Mouse (Mus musculus): Measurements from ENCODE around the gene Dbt.

Gene Dbt

DNA sequence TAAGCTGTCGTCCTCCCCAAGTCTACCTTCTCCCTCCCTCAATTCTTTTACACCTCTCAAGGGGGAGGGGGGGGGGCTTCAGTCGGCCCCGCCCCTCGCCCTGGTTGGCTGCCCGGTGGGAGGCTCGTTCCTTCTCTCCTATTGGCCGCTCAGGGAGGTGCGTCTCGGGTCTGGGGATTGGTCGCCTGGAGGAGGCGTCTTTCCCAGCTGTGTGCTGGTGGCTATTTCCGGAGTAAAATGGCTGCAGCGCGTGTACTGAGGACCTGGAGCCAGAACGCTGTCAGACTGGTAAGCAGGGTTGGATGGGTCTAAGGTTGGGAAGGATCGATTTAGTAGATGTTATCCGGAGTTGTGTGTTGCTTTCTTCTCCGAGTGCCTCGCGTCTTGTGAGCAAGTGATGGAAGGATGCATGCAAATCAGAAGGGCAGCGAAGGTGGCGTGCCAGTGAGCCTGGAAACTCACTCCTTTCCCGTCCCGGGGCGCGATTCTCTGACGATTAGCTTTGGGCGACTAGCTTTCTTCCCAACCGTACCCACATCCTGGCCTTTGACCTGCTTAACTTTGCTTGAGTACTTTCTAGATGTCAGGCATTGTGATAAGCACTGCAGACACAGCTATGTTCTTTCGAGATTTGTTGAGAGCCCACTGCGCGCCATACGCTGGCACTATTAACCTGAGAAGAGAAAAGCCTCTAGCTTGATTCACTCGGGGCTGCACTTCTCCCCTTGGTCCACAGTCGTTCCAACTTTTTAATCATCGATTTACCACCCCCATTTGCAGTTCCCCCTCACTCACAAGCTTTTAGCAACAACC lies at the start of gene Dbt:
Gene Dbt (plus strand): TSS at position 167 of the 813 bp plus-strand sequence.
- in situ Hi-C loops (cut with MboI) = no loop called here

DNA sequence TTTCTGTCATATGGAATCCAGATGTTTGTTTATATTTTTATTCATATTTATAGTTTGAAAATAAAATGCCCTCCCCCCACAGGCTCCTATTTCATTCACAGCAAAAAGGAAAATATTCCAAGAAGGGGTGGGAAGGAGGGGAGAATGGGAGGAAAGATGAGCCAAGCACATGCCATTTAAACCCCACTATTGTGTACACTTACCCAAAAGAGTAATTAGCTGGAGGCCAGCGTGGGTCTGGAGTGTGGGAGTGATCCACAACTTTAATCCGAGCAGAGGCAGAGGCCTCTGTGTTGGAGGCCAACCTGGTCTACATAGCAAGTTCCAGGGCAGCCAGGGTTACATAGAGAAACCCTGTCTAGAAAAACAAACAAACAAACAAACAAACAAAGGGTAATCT lies 48.6 kb upstream of the Dbt start:
- in situ Hi-C loops (cut with MboI) = no loop called here

DNA sequence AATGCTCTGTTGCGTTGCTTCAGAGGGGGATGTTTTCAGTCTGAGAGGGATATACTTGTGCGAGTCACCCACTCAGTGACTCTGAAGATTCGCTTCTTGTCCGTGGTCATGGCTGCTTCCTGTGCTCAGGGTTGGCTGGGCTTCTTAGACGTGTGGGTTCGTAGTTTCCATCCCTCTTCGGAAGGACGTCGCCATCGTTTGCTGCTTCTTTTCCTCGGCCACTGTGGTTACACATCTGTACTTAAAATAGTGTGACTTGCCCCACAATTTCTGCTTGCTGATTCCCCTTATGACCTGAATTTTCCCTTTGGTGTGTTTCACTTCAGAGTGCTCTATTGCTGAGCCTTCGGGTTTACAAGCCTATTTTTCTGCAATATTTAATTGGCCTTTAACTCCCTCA lies 47.2 kb upstream of the Dbt start:
- in situ Hi-C loops (cut with MboI) = no loop called here

DNA sequence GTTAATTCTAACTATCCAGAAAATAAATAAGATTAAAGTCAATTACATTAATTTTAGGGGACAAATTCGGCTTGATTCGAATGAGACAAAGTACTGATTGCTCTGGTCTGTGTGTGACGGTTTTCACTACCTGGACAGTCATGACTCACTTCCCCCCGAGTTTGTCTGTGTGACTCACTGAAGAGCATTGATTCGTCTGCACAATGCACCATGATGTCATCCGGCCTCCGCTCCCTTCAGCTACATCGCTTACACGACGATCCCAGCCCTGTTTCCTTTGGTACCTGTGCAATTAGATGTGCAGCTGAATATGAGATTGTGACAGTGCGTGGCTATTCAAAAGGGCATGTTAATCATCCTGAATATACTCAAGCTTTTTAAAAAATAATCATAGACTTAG lies 38.3 kb upstream of the Dbt start:
- in situ Hi-C loops (cut with MboI) = no loop called here

DNA sequence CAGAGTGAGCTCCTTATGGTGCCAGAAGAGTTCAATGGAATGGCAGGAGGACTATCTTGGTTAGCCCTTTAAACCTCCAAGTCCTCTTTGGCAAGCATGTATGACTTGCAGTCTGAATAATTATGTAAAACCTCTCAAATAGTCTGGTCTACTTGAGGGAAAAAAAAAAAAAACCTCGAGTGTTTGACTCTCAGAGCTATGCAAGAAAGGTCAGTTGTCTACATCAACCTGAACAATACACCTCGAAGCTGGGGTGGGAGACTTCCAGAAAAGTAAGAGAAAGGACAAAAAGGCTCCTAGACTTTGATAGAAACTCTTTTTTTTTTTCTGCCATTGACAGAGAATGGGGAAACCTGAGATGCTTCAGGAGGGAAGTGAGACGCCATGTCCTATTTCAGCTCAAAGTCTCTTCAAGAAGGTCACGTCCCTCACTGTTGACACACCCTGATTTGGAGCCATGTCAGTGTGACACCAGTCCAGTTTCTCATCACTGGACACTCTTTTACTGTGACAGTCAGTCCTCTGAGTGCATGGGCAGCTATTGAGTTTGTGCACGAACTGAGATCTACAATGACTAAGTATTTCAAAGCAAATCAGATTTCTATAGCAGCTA lies 36.1 kb upstream of the Dbt start:
- in situ Hi-C loops (cut with MboI) = no loop called here

DNA sequence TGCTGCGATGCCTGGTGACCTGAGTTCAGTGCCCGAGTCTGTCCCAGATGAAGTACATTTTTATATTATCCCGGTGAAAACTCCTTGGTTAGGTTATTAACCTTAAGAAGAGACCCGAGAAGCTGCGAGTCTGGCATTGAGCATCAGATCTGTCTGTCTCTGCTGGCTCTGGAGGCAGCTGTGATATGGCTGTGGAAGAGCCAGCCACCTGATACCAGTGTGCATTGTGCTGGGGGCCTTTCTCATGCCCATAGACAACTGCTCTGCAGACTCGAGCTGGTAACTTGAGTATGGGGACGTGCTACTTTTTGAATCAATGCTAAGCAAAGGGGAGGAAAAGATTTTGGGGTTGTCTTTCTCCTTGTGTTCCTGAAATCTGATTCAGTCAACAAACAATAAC lies 35.5 kb upstream of the Dbt start:
- in situ Hi-C loops (cut with MboI) = no loop called here

DNA sequence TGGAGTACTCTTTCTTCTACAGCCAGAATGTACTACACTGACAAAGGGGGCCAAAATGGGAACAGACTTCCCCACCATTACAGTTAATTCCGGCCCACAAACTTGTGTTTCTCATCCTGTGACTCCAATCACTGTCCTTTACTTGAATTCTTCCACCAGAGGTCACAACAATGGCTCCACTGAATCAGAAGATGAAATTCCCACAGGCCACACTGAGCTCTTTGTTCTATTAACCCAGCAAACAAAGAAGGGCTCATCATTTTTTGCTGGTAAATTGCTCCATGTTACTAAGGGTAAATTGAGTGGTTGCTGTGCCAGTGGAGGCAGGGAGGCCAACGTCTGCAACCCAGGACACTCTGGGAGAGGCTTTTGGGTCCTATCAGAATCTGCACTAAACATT lies 32.8 kb upstream of the Dbt start:
- in situ Hi-C loops (cut with MboI) = no loop called here

DNA sequence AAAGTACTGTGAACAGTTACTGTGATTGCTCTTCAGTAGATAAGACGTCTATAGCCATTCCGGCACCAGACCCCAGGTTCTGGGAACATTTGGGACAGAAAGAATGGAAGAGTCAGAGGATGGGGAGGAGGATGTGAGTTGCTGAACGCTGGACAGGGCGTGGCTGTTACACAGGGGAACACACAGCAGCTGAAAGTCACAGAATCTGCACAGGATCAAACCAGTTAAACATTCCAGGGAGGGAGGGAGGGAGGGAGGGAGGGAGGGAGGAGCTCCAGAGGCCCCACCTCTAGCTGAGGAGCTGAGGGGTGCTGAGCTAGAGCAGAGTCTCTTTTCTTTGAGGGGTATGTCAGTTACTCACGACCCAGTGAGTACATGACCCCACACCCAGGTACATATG lies 31.9 kb upstream of the Dbt start:
- in situ Hi-C loops (cut with MboI) = no loop called here

DNA sequence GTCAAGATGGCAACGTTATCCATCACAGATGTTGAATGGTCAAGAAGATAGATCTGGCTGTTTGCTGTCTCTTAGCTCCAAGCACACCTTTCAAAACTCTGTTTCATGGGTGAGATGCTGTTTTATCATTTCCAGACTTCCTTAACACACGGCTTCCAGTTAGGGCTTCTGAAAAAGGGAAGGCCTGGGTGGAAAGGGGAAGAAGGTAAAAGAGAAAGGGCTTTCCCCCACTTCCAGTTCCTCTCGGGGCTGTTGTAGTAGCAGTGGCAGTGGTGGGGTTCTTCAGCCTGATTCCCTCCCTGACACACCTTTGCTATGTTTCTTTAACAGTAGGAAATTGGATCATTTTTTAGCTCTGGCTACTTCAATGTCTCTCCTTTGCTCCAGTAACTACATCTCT lies 30.1 kb upstream of the Dbt start:
- in situ Hi-C loops (cut with MboI) = no loop called here

DNA sequence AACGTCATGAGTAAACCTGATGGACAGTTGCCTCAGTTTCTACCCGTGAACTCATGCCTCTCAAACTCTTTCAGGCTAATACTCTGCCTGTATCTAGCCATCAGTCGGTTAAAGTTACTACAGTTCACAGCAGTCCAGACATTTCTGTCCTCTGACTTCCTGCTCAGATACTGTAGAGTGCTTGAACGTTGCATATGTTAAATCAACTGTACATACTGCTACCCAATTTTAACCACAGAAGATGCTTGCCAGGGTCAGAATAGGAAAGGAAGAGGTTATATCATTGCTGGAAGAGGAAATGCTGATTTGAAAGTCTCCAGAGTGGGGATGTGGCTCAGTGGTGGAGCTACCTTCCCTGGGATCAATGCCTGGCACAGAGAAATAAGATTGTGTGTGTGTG lies 29.6 kb upstream of the Dbt start:
- in situ Hi-C loops (cut with MboI) = no loop called here

DNA sequence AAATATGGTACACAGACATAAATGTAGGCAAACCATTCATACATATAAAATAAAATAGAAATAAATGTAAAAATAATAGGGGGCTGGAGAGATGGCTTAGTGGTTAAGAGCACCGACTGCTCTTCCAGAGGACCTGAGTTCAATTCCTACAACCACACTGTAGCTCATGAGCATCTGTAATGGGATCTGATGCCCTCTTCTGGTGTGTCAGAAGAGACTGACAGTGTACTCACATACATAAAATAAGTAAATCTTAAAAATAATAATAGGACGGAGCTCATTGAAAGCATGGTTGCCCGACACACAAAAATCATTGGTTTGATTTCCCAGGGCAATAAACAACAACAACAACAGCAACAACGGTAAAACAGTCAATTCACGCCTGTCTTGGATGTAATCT lies 21.9 kb upstream of the Dbt start:
- in situ Hi-C loops (cut with MboI) = loop anchor here (10.0 kb wide), 1 partner anchor 66 kb away; the partner anchor contains the start of gene Cdc14a

DNA sequence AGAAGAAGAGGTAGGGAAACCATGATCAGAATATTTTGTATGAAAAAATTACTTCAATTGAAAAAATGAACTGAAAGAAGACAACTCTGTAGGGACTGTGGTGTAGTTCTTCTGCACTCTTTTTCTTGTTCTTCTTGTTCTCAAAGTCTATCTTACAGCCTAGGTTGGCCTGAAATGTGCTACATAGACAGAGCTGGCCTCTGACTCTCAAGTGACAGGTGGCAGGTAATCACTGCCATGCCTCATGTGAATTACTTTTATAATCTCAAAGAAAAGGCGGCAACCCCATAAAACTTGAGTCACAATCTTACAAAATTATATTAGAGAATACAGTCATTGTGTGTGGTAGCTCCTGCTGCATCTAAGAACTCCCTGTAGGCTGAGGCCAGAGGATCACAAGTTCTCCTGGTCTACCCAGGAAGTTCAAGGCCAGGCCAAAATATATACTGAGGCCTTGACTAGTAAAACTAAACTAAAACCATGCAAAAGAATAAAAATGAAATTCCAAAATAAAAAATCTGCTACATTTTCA lies 20.9 kb upstream of the Dbt start:
- in situ Hi-C loops (cut with MboI) = loop anchor here (10.0 kb wide), 1 partner anchor 67 kb away; the partner anchor contains the start of gene Cdc14a

DNA sequence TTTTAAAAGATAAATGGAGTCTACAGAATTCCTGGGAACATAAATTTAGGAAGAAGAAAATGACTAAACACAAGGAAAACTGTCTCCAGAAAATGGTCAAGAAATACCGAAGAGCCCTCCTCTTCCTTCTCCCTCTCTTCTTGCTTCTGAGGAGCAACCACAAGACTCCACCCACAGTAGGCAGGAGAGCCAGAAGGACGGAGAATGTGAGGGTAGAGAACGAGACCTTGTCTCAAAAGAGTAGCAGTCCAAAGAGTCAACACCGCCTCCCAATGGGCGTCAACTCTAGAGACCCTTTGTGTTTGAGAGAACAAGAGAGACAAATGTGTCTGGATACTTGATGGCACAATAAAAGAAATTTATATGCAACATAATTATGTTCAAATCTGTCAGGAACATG lies 19.2 kb upstream of the Dbt start:
- in situ Hi-C loops (cut with MboI) = loop anchor here (10.0 kb wide), 1 partner anchor 69 kb away; the partner anchor contains the start of gene Cdc14a

DNA sequence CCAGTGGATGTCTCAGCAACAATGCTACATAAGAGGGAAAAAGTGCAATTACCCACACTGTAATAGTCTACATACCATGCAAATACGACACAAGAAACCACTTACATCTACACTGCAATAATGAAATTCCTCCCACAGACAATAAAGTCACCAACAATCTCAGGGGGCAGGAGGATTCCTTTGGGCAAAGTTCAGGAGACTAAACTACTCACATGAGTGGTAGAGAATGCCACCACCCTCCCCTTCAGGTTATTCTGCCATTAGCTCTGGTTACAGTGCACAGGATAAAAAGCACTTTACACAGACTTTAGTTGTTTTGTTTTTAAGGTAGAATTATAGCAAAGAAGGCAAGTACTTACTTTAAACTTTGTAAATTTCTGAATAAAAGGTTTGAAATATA lies 17.2 kb upstream of the Dbt start:
- in situ Hi-C loops (cut with MboI) = loop anchor here (10.0 kb wide), 1 partner anchor 71 kb away; the partner anchor contains the start of gene Cdc14a

DNA sequence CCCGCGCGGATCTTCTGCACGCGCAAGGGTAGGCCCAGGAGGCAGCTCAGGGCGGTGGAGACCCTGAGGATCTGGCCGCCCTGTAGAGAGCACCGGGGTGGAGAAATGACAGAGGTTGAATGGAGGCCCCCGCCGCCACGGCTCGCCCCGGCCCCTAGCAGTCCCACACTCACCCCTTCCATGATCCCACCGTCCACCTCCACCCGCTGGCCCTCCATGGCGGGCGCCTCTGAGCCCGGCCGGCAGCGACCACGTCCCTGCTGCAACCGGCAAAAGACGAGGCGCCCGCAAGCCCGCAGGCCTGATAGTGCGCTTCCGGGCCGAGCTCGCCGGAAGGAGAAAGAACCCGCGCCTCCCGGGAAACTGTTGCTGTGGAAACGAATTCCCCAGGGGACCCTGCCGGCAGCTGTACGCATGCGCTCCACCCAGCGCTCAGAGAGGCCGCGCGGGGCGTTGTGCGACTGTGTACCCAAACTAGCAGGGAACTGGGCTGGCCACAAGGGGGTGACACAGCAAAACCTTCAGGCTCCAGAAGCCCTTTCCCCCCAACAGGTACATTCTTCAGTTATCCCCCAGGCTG lies 5.0 kb upstream of the Dbt start, which contains the start of gene Rtca:
Gene Rtca (minus strand): TSS at position 437 of the 580 bp plus-strand sequence.
- in situ Hi-C loops (cut with MboI) = no loop called here

DNA sequence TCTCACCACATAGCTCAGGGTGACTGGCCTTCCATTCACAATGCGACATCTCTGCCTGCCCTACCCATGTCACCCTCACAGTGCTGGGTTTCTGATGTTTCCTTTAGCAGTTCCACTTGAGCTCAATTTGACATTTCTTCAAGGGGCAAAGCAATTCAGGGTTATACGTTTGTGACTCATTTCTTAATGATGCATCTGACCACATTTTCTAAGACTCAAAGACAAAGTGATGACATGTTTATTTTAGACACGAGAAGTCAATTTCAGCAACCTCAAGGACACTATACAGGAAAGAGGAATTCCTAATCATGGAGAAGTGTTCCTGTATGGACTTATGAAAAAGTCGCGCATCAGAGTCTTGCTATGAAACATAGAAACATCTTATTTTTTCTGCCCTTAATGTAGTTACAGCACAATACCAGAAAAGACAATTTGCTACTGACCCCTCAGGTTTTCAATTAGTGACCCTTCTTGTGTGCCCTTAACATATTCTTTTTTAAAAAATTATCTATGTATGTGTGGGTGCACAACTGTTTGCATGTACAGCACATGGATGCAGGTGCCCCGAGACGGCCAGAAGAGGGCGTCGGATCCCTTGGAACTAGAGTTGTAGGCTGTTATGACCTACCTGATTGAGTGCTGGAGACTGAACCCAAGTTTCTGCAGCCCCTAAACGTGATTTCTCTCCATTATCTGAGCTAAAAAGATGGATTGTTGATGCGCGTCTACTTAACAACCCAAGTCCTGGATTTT lies 543 bp upstream of the Dbt start:
- in situ Hi-C loops (cut with MboI) = no loop called here

DNA sequence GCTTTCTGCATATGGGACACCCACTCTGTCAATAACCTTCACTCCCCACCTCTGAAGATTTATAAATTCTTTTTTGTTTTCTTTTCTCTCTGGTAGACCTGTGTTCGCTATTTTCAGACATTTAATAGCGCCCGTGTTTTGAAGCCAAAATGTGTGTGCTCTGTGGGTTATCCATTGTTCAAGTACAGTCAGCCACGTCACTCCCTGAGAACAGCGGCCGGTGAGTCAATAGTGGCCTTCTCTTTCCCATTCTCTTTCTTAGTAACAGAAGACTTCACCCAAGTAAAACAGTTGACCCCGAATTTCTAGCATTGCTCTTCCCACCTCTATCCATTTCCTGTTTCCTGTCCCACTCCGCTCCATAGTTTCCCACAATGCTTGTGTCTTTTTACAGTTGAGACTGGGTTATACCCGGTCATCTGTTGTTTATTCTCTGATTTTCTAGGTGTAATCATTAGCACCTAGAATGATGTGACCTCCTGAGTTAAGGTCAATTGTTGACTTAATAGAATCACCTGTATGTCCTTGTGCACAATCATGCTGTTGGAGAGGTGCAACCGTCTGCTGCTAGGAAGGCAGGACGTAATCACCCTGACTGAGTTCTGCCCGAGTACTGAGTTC lies 7.4 kb downstream of the Dbt start:
- in situ Hi-C loops (cut with MboI) = no loop called here

DNA sequence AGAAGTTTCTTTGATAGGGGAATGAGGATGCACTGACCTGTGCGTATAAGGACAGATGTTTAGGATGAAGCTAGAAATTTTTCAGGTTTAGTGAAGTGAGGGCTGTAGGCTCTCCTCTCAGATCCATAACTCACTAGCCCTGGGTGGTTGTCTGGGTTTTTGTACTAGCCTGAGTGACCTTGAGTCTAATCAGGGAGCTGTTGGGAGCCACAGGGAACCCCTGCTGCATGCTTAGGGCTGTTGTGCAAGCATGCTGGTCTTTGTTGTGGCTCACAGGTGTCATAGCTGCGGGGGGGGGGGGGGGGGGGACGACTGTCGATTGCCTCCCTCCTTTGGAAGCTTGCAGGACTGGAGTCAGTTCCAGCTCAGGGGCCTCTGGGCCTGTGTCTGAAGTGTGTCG lies 16.9 kb downstream of the Dbt start:
- in situ Hi-C loops (cut with MboI) = no loop called here

DNA sequence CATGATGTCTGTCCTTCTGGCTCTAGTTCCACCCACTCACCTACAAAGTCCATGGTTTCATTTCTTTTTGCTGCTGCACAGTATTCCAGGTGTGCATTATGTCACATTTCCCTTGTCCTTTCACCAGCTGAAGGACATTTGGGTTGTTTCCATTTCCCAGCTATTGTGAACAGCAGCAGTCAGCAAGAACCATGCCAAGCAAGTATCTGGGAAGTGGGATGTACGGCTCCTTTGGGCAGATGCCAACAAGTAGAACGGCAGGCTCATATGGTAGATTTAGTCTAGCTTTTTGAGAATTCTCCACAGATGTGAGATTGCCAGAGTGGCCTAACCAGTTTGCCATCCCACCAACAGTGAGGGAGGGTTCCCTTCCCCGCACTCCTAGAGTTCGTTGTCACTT lies 18.0 kb downstream of the Dbt start:
- in situ Hi-C loops (cut with MboI) = no loop called here

DNA sequence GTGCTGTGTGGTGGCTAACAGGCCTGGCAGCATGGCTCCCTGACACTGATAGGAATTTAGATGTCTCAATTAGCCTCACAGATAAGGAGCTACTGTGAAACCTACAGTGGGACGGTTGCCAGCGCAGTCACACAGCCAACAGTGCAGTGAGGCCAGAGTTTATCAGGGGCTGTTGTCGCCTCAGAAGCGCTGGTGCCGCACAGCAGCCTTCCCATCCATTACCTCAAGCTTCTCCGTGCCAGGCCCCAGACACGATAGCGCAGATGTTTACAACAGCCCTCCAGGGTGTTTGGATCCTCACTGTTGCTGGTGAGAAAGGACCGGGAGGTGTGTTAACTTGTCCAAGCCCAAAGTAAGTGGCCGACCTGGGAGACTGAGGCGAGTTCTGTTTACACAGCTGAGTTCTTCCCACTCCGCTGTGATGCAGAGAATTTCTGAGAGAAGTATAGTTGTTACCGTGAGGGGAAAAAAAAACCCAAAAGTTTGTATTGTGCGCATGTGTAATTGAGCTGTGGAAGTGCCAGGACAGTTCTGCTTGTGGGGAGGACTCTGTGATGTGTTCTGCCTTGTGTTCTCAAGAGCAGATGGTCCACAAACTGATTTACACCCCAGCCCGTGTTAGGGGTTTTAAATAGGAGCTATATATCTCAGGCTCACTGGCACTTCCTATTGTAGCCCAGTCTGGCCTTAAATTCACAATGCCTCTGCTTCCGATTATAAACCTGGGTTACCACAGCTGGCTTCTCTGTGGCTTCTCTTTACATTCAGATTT lies 23.7 kb downstream of the Dbt start:
- in situ Hi-C loops (cut with MboI) = no loop called here

DNA sequence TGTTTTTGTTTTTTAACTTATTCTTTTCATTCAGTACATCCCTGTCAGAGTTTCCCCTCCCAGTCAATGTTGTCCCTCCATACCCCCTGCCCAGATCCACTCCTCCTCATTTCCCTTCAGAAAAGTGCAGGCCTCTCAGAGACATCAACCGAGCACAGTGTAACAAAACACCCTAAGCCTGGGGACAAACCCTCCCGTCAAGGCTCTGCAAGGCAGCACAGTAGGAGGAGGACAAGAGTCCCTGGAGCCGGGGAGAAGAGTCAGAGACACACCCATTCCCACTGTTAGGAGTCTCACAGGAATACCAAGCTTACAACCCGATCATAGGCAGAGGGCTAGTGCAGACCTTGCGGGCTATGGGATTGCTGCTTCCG lies 24.3 kb downstream of the Dbt start:
- in situ Hi-C loops (cut with MboI) = no loop called here

All from mature B cell (primary cell).